Mouse (Mus musculus): ENCODE measurements at regions not wholly inside any gene's neighbourhood (a gene's known extent, or its start where the extent isn't known, plus 50 kb on each side); places are given as distances from the start of the nearest gene placed in this dataset.
A peak's percentile ranks its signal among the peaks of the same experiment; 100 is the strongest.

- peak; percentile 77 to 80 for DNase-seq (ENCODE audit: low spot score in 2 of 2)
Measured at GRCm38 (mm10) chr3:41182036-41182899, 99.4 kb upstream of the Pgrmc2 start.

- no peak for DNase-seq (ENCODE audit: low spot score in 2 of 2)
Measured at GRCm38 (mm10) chr3:41181438-41181837, 98.6 kb upstream of the Pgrmc2 start.

- DNase-seq (ENCODE audit: low spot score in 2 of 2), result no peak
Measured at GRCm38 (mm10) chr3:41180911-41181310, 98.1 kb upstream of the Pgrmc2 start.

GRCm38 (mm10) chr3:41179037-41179880 lies 96.4 kb upstream of the Pgrmc2 start:
- DNase-seq (ENCODE audit: low spot score in 2 of 2), result no peak

- no peak for DNase-seq (ENCODE audit: low spot score in 2 of 2)
Measured at GRCm38 (mm10) chr3:41177124-41177523, 94.3 kb upstream of the Pgrmc2 start.

- no peak for DNase-seq (ENCODE audit: low spot score in 2 of 2)
Measured at GRCm38 (mm10) chr3:41175356-41175755, 92.5 kb upstream of the Pgrmc2 start.

- no peak for DNase-seq (ENCODE audit: low spot score in 2 of 2)
Measured at GRCm38 (mm10) chr3:41173561-41173960, 90.7 kb upstream of the Pgrmc2 start.

GRCm38 (mm10) chr3:41172306-41173215 lies 89.7 kb upstream of the Pgrmc2 start:
- no peak for DNase-seq (ENCODE audit: low spot score in 2 of 2)

- no peak for DNase-seq (ENCODE audit: low spot score in 2 of 2)
Measured at GRCm38 (mm10) chr3:41171772-41172171, 88.9 kb upstream of the Pgrmc2 start.

GRCm38 (mm10) chr3:41171310-41171709 lies 88.5 kb upstream of the Pgrmc2 start:
- DNase-seq (ENCODE audit: low spot score in 2 of 2), result no peak

GRCm38 (mm10) chr3:41170566-41170965 lies 87.7 kb upstream of the Pgrmc2 start:
- DNase-seq (ENCODE audit: low spot score in 2 of 2), result no peak

- DNase-seq (ENCODE audit: low spot score in 2 of 2), result no peak
Measured at GRCm38 (mm10) chr3:41169430-41169829, 86.6 kb upstream of the Pgrmc2 start.

GRCm38 (mm10) chr3:41168181-41168967 lies 85.5 kb upstream of the Pgrmc2 start:
- DNase-seq (ENCODE audit: low spot score in 2 of 2), result no peak

- DNase-seq (ENCODE audit: low spot score in 2 of 2), result no peak
Measured at GRCm38 (mm10) chr3:41167476-41167875, 84.6 kb upstream of the Pgrmc2 start.

- DNase-seq (ENCODE audit: low spot score in 2 of 2), result no peak
Measured at GRCm38 (mm10) chr3:41164736-41165135, 81.9 kb upstream of the Pgrmc2 start.

- no peak for DNase-seq (ENCODE audit: low spot score in 2 of 2)
Measured at GRCm38 (mm10) chr3:41163767-41164166, 80.9 kb upstream of the Pgrmc2 start.

- DNase-seq (ENCODE audit: low spot score in 2 of 2), result no peak
Measured at GRCm38 (mm10) chr3:41162514-41162913, 79.7 kb upstream of the Pgrmc2 start.

- no peak for DNase-seq (ENCODE audit: low spot score in 2 of 2)
Measured at GRCm38 (mm10) chr3:41160648-41161047, 77.8 kb upstream of the Pgrmc2 start.

GRCm38 (mm10) chr3:41158314-41158973 lies 75.6 kb upstream of the Pgrmc2 start:
- no peak for DNase-seq (ENCODE audit: low spot score in 2 of 2)

GRCm38 (mm10) chr3:41157428-41157827 lies 74.6 kb upstream of the Pgrmc2 start:
- no peak for DNase-seq (ENCODE audit: low spot score in 2 of 2)
